In the genomic region with DNA sequence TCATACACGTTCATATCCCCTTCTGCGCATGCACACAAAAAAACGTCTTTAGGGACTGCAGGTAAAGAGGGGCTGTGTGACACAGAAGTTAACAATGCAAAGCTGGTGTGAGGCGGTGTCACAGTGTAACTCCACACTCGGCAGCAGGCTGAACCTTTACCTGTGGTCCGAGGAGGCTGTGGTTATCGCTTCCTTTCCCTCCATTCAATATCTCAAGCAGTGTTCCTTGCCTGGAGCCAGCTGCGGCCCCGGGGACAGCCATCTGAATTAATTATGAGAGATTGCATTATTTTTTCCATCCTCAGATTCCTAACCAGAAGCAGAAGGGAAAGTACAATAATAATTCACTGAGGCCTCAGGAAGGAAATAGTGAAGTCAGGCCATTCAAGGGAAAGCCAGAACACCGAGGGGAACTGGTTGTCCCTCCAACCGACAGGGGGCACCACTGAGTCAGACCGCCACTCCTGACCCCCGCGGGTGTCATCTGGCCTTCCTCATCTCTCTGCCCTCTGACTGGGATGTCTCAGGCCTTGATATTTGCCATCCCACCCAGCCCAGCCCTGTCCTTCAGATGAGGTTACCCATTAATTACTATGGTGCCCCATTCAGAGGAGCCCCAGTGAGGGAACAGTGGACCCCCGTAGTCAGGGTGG, we compare ENCODE assay signal across 15 mouse cellular contexts. TPM values are rescaled to one million over a fixed set of nuclear protein-coding genes. Genes with fewer than 3 reads are reported as not detected.
A peak's percentile ranks its signal among the peaks of the same experiment; 100 is the strongest.
DNase-seq lines count a peak whose midpoint lies in the region; ATAC-seq and TF ChIP-seq lines count a peak whose summit lies in the region.
"Had no signal": no experiment of that assay in that cellular context is flagged by ENCODE, and none has a peak within 500 bp of the region (broad histone marks: within the 10 kb centered on the region; RNA-seq: fewer than 3 reads in every experiment).

No protein-coding gene starts in this region.

- H3K9ac ChIP-seq in heart, adult 2 months (ENCODE audit: low read depth, low read length) = no peak overlapping the region
- H3K9ac ChIP-seq: forebrain, postnatal 0 days; liver, embryonic 13.5 days; midbrain, embryonic 12.5 days had no signal

- H3K36me3 ChIP-seq in heart, adult 2 months (ENCODE audit: control insufficient read depth, insufficient read depth, low read length) = no peaks in the 10 kb centered on the region
- H3K36me3 ChIP-seq: liver, embryonic 13.5 days; midbrain, embryonic 12.5 days had no signal

- intact Hi-C loops in heart, adult 2 months (cut with DNase I) = no loop called here
- intact Hi-C loops in left cerebral cortex, adult 2 months (cut with DNase I) = loop anchor here (2.0 kb wide), 1 partner anchor 55 kb away; no protein-coding TSS in a partner anchor
- intact Hi-C loops in left cerebral cortex, postnatal 14 days (cut with DNase I) = no loop called here

- H3K79me2 ChIP-seq in heart, adult 2 months (replicated peaks; ENCODE audit: control insufficient read depth, insufficient read depth, low read length) = no peaks in the 10 kb centered on the region

- H3K27me3 ChIP-seq in heart, adult 2 months (ENCODE audit: control insufficient read depth, insufficient read depth, low read length) = no peaks in the 10 kb centered on the region
- H3K27me3 ChIP-seq: liver, embryonic 13.5 days had no signal

- no peak for DNase-seq in heart, adult 2 months
- no peak for DNase-seq in heart, adult 18-20 months
- DNase-seq in left cerebral cortex, adult 2 months (ENCODE audit: extremely low spot score in 1 of 2, low spot score in 2 of 2) = no peak
- DNase-seq in left cerebral cortex, postnatal 14 days (ENCODE audit: low spot score in 2 of 2) = no peak
- peak; percentile 44 for DNase-seq in A20 (ENCODE audit: low read depth, low spot score)
- peak; percentile 17 for DNase-seq in c-Kit-positive CD71-negative TER-119-negative erythroid progenitor cells, embryonic 14.5 days (ENCODE audit: low read depth)
- no peak for DNase-seq in T-cell, adult 2 months (ENCODE audit: low spot score)
- DNase-seq: forebrain, postnatal 0 days; kidney, adult 9 months; liver, embryonic 13.5 days; thymus, adult 2 months had no signal

- WGBS in heart, adult 2 months = 64% methylated on average over 15 of the region's 15 CpGs

- no peak overlapping the region for H3K27ac ChIP-seq in heart, adult 2 months
- peak overlapping the region; percentile 89; the same call in 1 of the 2 replicates for H3K27ac ChIP-seq in left cerebral cortex, adult 2 months
- H3K27ac ChIP-seq: liver, embryonic 13.5 days; midbrain, embryonic 12.5 days had no signal

- TF ChIP-seq EP300 in heart, adult 2 months (IDR thresholded peaks at IDR 0.05; ENCODE audit: insufficient read depth, low read depth, low read length) = no peak

- peaks cover 3% of the 10 kb centered on the region; the same call in 1 of the 2 replicates for H3K4me1 ChIP-seq in heart, adult 2 months (ENCODE audit: control insufficient read depth, insufficient read depth, low read length)

- no peak for TF ChIP-seq POLR2A in heart, adult 2 months (IDR thresholded peaks at IDR 0.05; ENCODE audit: insufficient read depth, low read depth, low read length)

- H3K4me3 ChIP-seq in heart, adult 2 months = no peak overlapping the region
- no peak overlapping the region for H3K4me3 ChIP-seq in left cerebral cortex, adult 2 months
- H3K4me3 ChIP-seq: liver, embryonic 13.5 days; midbrain, embryonic 12.5 days had no signal

- TF ChIP-seq CTCF in heart, adult 2 months (IDR thresholded peaks at IDR 0.05) = peak; percentile 39
- TF ChIP-seq CTCF in left cerebral cortex, adult 2 months (IDR thresholded peaks at IDR 0.05) = peak; percentile 26

- ATAC-seq in megakaryocyte-erythroid progenitor cell, adult 5-6 weeks (replicated peaks; ENCODE audit: low FRiP score, low TSS enrichment, poor library complexity, severe bottlenecking) = no peak

RNA-seq across cellular contexts. Expression of a gene that starts 53.2 kb away (rescaled TPM):
- not detected for total RNA-seq in heart, adult 2 months (2021)
- polyA plus RNA-seq in heart, adult 2 months (2012; rRNA removed) = 0.16 TPM in 1 of 2 replicates, not detected in the other
- total RNA-seq in heart, adult 18-20 months (2021) = under 1 TPM in 1 of 2 experiments, not detected in 1; 0.13 TPM
- under 1 TPM; 0.12 to 0.32 TPM for total RNA-seq in left cerebral cortex, adult 2 months (2021)
- total RNA-seq in left cerebral cortex, postnatal 14 days (2021) = under 1 TPM in 1 of 2 experiments, not detected in 1; 0.20 TPM
- total RNA-seq in megakaryocyte-erythroid progenitor cell, adult 5-6 weeks (2014; fragmentation: Nextera tagmentation) = not detected in 2 replicates
- not detected in 2 replicates for total RNA-seq in megakaryocyte-erythroid progenitor cell, adult 5-6 weeks (2017)
- total RNA-seq: common myeloid progenitor, adult 5-6 weeks; forebrain, postnatal 0 days; heart, adult 8-10 months had no signal

Comparison
In these comparisons a context has a peak if more than half of its experiments do, and no peak if none do; other contexts are left out.
1. DNase-seq: peak in A20 (single experiment) and c-Kit-positive CD71-negative TER-119-negative erythroid progenitor cells, embryonic 14.5 days (single experiment); none in heart, adult 2 months (0 of 2), heart, adult 18-20 months (0 of 2), left cerebral cortex, adult 2 months (0 of 2), left cerebral cortex, postnatal 14 days (0 of 2) and T-cell, adult 2 months (single experiment).